Mouse (Mus musculus) megakaryocyte, embryonic 14.5 days (primary cell): ENCODE results near the gene 4930539E08Rik.

ENCODE experiments used
- FLI1 ChIP-seq: IDR thresholded peaks from 2 replicates; pipeline ENCODE4 v1.6.1; 2012; ENCODE audit warnings: low read length, inconsistent platforms, mixed read lengths
- GATA1 ChIP-seq: IDR thresholded peaks from 3 replicates; pipeline ENCODE4 v1.6.1; 2012; ENCODE audit warnings: mixed read lengths, low read length, inconsistent platforms, borderline replicate concordance

DNA sequence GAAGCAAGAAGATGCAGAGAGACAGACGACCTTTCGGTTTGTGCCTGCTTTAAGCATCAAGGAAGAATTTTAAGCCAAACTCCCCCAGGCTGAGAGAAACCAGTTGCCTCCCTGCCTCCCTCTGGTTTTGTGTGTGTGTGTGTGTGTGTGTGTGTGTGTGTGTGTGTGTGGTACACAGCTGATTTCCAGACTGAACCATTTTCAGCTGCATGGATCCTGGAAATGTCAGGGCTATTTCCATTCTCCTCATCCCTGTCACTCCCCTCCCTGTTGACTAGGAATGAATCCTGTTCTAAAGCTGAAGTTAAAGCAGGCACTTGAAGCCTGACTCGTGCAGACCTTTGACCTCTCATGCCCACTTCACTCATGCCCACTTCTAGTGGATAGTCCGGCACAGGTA, 40.9 kb downstream of the 4930539E08Rik start:
- TF ChIP-seq GATA1 = no peak
- no peak for TF ChIP-seq FLI1
